8 mouse cellular contexts compared by ENCODE assay signal in genomic region chr2:34874816-34875345, GRCm38 (mm10). TPM values are rescaled to one million over a fixed set of nuclear protein-coding genes. Genes with fewer than 3 reads are reported as not detected.
A peak's percentile ranks its signal among the peaks of the same experiment; 100 is the strongest.
DNase-seq lines count a peak whose midpoint lies in the region; ATAC-seq and TF ChIP-seq lines count a peak whose summit lies in the region.

Gene Psmd5 (minus strand): TSS chr2:34874968.

- H3K36me3 ChIP-seq in CH12.LX (replicated peaks in 1 of 2; ENCODE audit: control insufficient read depth in 1 of 2, insufficient read depth in 1 of 2, low read length in 1 of 2), result no peaks in the 10 kb centered on the region
- H3K36me3 ChIP-seq in forebrain, embryonic 16.5 days (ENCODE audit: control insufficient read depth, insufficient read depth), result no peaks in the 10 kb centered on the region
- H3K36me3 ChIP-seq in hindbrain, embryonic 15.5 days, result no peaks in the 10 kb centered on the region
- no peaks in the 10 kb centered on the region for H3K36me3 ChIP-seq in limb, embryonic 10.5 days
- no peaks in the 10 kb centered on the region for H3K36me3 ChIP-seq in neural tube, embryonic 12.5 days

- TF ChIP-seq RAD21 in CH12.LX (IDR thresholded peaks at IDR 0.05; ENCODE audit: low read depth, low read length), result no peak

- no peak for TF ChIP-seq POLR2A in CH12.LX (IDR thresholded peaks at IDR 0.05; ENCODE audit: low read depth, low read length)

- ATAC-seq in activated CD4-positive, CD25-positive, alpha-beta regulatory T cell, adult 4 months, result no peak
- ATAC-seq in forebrain, embryonic 16.5 days, result no peak
- ATAC-seq in hindbrain, embryonic 15.5 days (ENCODE audit: low FRiP score, low read depth), result no peak
- ATAC-seq in neural tube, embryonic 12.5 days (ENCODE audit: low FRiP score, low read depth), result no peak

- peaks cover 5% of the 10 kb centered on the region for H3K79me2 ChIP-seq in CH12.LX (replicated peaks; ENCODE audit: control insufficient read depth, extremely low read depth, insufficient read depth, poor library complexity, severe bottlenecking)

- H3K4me3 ChIP-seq in CH12.LX (replicated peaks in 1 of 3; ENCODE audit: low read depth in 2 of 3, low read length in 2 of 3, poor library complexity in 1 of 3), result no peak within 1 kb of the TSS
- no peak within 1 kb of the TSS for H3K4me3 ChIP-seq in forebrain, embryonic 16.5 days (replicated peaks; ENCODE audit: low read length)
- no peak within 1 kb of the TSS for H3K4me3 ChIP-seq in hindbrain, embryonic 15.5 days
- peak within 1 kb of the TSS; percentile 23 for H3K4me3 ChIP-seq in limb, embryonic 10.5 days
- no peak within 1 kb of the TSS for H3K4me3 ChIP-seq in neural tube, embryonic 12.5 days

- no peak for TF ChIP-seq CTCF in CH12.LX (conservative IDR thresholded peaks at IDR 0.05 in 1 of 2, IDR thresholded peaks at IDR 0.05 in 1 of 2; ENCODE audit: low read depth in 2 of 2, low read length in 2 of 2)

- dilution Hi-C loops in CH12.LX (cut with MboI; ENCODE audit: extremely low pct_ligation_motif_present, extremely low pct_unique_long_range_greater_than_20kb, low sequenced_read_pairs), result no loop called here

- no peak within 1 kb of the TSS for H3K27ac ChIP-seq in CH12.LX (ENCODE audit: insufficient read depth, low read depth)
- no peak within 1 kb of the TSS for H3K27ac ChIP-seq in forebrain, embryonic 16.5 days (ENCODE audit: low read length)
- no peak within 1 kb of the TSS for H3K27ac ChIP-seq in hindbrain, embryonic 15.5 days (replicated peaks)
- H3K27ac ChIP-seq in limb, embryonic 10.5 days, result no peak within 1 kb of the TSS
- no peak within 1 kb of the TSS for H3K27ac ChIP-seq in neural tube, embryonic 12.5 days

- H3K27me3 ChIP-seq in CH12.LX (replicated peaks), result no peaks in the 10 kb centered on the region
- H3K27me3 ChIP-seq in forebrain, embryonic 16.5 days (replicated peaks; ENCODE audit: control insufficient read depth, insufficient read depth, low read length), result peaks cover 21% of the 10 kb centered on the region
- peaks cover 23% of the 10 kb centered on the region for H3K27me3 ChIP-seq in hindbrain, embryonic 15.5 days
- H3K27me3 ChIP-seq in limb, embryonic 10.5 days (ENCODE audit: low read depth, poor library complexity, severe bottlenecking), result peaks cover 53% of the 10 kb centered on the region
- peaks cover 21% of the 10 kb centered on the region for H3K27me3 ChIP-seq in neural tube, embryonic 12.5 days (replicated peaks)

- no peak for TF ChIP-seq EP300 in CH12.LX (IDR thresholded peaks at IDR 0.05; ENCODE audit: low read length)

- no peak for DNase-seq in CH12.LX (ENCODE audit: extremely low read depth)
- DNase-seq in limb, embryonic 10.5 days (ENCODE audit: low spot score), result no peak
- no peak for DNase-seq in right cerebral cortex, postnatal 14 days
- DNase-seq in thymus, postnatal 14 days, result no peak

- WGBS in forebrain, embryonic 16.5 days, result 17% methylated on average over 8 of the region's 8 CpGs
- 22% methylated on average over 8 of the region's 8 CpGs for WGBS in hindbrain, embryonic 15.5 days
- WGBS in limb, embryonic 10.5 days, result 13% methylated on average over 8 of the region's 8 CpGs
- WGBS in neural tube, embryonic 12.5 days, result 16% methylated on average over 8 of the region's 8 CpGs

- no peaks in the 10 kb centered on the region for H3K9me3 ChIP-seq in CH12.LX (replicated peaks; ENCODE audit: low read length)
- H3K9me3 ChIP-seq in forebrain, embryonic 16.5 days (ENCODE audit: control insufficient read depth, low read length), result no peaks in the 10 kb centered on the region
- no peaks in the 10 kb centered on the region for H3K9me3 ChIP-seq in hindbrain, embryonic 15.5 days
- H3K9me3 ChIP-seq in limb, embryonic 10.5 days (replicated peaks), result no peaks in the 10 kb centered on the region
- no peaks in the 10 kb centered on the region for H3K9me3 ChIP-seq in neural tube, embryonic 12.5 days

- no peak within 1 kb of the TSS for H3K9ac ChIP-seq in CH12.LX (ENCODE audit: insufficient read depth, low read depth)
- H3K9ac ChIP-seq in forebrain, embryonic 16.5 days (replicated peaks; ENCODE audit: low read depth, low read length), result 0 out of 2 replicates have a peak within 1 kb of the TSS, but pooled peaks have one; percentile 17
- no peak within 1 kb of the TSS for H3K9ac ChIP-seq in hindbrain, embryonic 15.5 days
- H3K9ac ChIP-seq in neural tube, embryonic 12.5 days, result 0 out of 2 replicates have a peak within 1 kb of the TSS, but pooled peaks have one; percentile 5

- in situ Hi-C loops in CH12.LX (cut with MboI; ENCODE audit: low pct_ligation_motif_present, low pct_unique_long_range_greater_than_20kb, low sequenced_read_pairs), result no loop called here

- no peak within 1 kb of the TSS for H3K4me2 ChIP-seq in CH12.LX (ENCODE audit: insufficient read depth, low read depth, poor library complexity, severe bottlenecking)
- H3K4me2 ChIP-seq in forebrain, embryonic 16.5 days (ENCODE audit: low read length), result 0 out of 2 replicates have a peak within 1 kb of the TSS, but pooled peaks have one; percentile 9
- H3K4me2 ChIP-seq in hindbrain, embryonic 15.5 days, result peak within 1 kb of the TSS; percentile 31
- H3K4me2 ChIP-seq in neural tube, embryonic 12.5 days (replicated peaks), result peak within 1 kb of the TSS; percentile 32

- peaks cover 4 to 19% of the 10 kb centered on the region in 2 experiments for H3K4me1 ChIP-seq in CH12.LX (ENCODE audit: control insufficient read depth in 1 of 2, insufficient read depth in 2 of 2)
- H3K4me1 ChIP-seq in forebrain, embryonic 16.5 days (replicated peaks; ENCODE audit: control insufficient read depth, insufficient read depth, low read length), result peaks cover 7% of the 10 kb centered on the region
- peaks cover 7% of the 10 kb centered on the region for H3K4me1 ChIP-seq in hindbrain, embryonic 15.5 days (replicated peaks)
- H3K4me1 ChIP-seq in limb, embryonic 10.5 days, result peaks cover 16% of the 10 kb centered on the region
- H3K4me1 ChIP-seq in neural tube, embryonic 12.5 days, result peaks cover 10% of the 10 kb centered on the region

TF ChIP-seq in CH12.LX, 34 proteins besides CTCF, POLR2A, EP300 and RAD21:
- TF ChIP-seq ELF1 (IDR thresholded peaks at IDR 0.05; ENCODE audit: low read depth, low read length), result no peak
- TF ChIP-seq CHD2 (IDR thresholded peaks at IDR 0.05; ENCODE audit: low read length), result no peak
- no peak for TF ChIP-seq POLR2AphosphoS2 (IDR thresholded peaks at IDR 0.05; ENCODE audit: low read depth, low read length)
- TF ChIP-seq NELFE (IDR thresholded peaks at IDR 0.05; ENCODE audit: low read depth, low read length), result no peak
- TF ChIP-seq GABPA (IDR thresholded peaks at IDR 0.05; ENCODE audit: insufficient replicate concordance, low read depth, low read length), result no peak
- TF ChIP-seq UBTF (IDR thresholded peaks at IDR 0.05; ENCODE audit: low read depth, low read length), result no peak
- no peak for TF ChIP-seq ETS1 (conservative IDR thresholded peaks at IDR 0.05; ENCODE audit: low read depth, low read length)
- no peak for TF ChIP-seq JUN (IDR thresholded peaks at IDR 0.05; ENCODE audit: insufficient read depth, low read depth, low read length)
- TF ChIP-seq CHD1 (IDR thresholded peaks at IDR 0.05; ENCODE audit: low read depth, low read length), result no peak
- no peak for TF ChIP-seq BHLHE40 (IDR thresholded peaks at IDR 0.05; ENCODE audit: low read depth, low read length)
- no peak for TF ChIP-seq MEF2A (IDR thresholded peaks at IDR 0.05; ENCODE audit: borderline replicate concordance, low read depth, low read length)
- TF ChIP-seq RCOR1 (conservative IDR thresholded peaks at IDR 0.05; ENCODE audit: low read depth, low read length), result no peak
- TF ChIP-seq MXI1 (IDR thresholded peaks at IDR 0.05; ENCODE audit: low read depth, low read length), result no peak
- no peak for TF ChIP-seq MAX (IDR thresholded peaks at IDR 0.05; ENCODE audit: low read length)
- no peak for TF ChIP-seq USF1 (IDR thresholded peaks at IDR 0.05; ENCODE audit: low read depth, low read length)
- no peak for TF ChIP-seq IRF4 (IDR thresholded peaks at IDR 0.05; ENCODE audit: low read depth, low read length)
- no peak for TF ChIP-seq E2F4 (IDR thresholded peaks at IDR 0.05; ENCODE audit: insufficient replicate concordance, low read depth, low read length)
- TF ChIP-seq MYC (IDR thresholded peaks at IDR 0.05; ENCODE audit: low read depth, low read length), result no peak
- TF ChIP-seq SIN3A (IDR thresholded peaks at IDR 0.05; ENCODE audit: low read length), result no peak

RNA-seq across cellular contexts. Expression of gene Psmd5, which starts in this region (rescaled TPM):
- total RNA-seq in CH12.LX (2012; rRNA removed), result 27.9 and 43.8 TPM in 2 replicates
- 81.2 and 120 TPM in 2 replicates for total RNA-seq in CH12.LX (2014; rRNA removed)
- polyA plus RNA-seq in CH12.LX (2012; ENCODE audit: insufficient read length, low read depth), result 81.9 and 91.2 TPM in 2 replicates
- polyA plus RNA-seq in activated CD4-positive, CD25-positive, alpha-beta regulatory T cell, adult 4 months (2017; shearing (Covaris generic)), result 10 to 100 TPM; 61.0 to 74.1 TPM
- 102 and 105 TPM in 2 replicates for polyA plus RNA-seq in forebrain, embryonic 16.5 days (2015; fragmentation: Nextera tagmentation; extraction: Ambion mirVana)
- 97.3 and 97.9 TPM in 2 replicates for polyA plus RNA-seq in hindbrain, embryonic 15.5 days (2015; fragmentation: Nextera tagmentation; extraction: Ambion mirVana)
- 128 and 131 TPM in 2 replicates for polyA plus RNA-seq in limb, embryonic 10.5 days (2016; fragmentation: Nextera tagmentation; extraction: Ambion mirVana)
- polyA plus RNA-seq in neural tube, embryonic 12.5 days (2016; fragmentation: Nextera tagmentation; extraction: Ambion mirVana), result 94.5 and 94.9 TPM in 2 replicates

Comparison
In these comparisons a context has a peak if more than half of its experiments do, and no peak if none do; other contexts are left out.
1. H3K9ac ChIP-seq: peak in forebrain, embryonic 16.5 days (single experiment) and neural tube, embryonic 12.5 days (single experiment); none in CH12.LX (single experiment) and hindbrain, embryonic 15.5 days (single experiment).